Mouse (Mus musculus) kidney, postnatal 10 days (tissue): ENCODE data around the gene Rbm18.

Experiments
- DNase-seq: peaks from one replicate; pipeline ENCODE4 v3.0.0; 2021; ENCODE audit warnings: mixed read lengths

The Rbm18 gene

DNA sequence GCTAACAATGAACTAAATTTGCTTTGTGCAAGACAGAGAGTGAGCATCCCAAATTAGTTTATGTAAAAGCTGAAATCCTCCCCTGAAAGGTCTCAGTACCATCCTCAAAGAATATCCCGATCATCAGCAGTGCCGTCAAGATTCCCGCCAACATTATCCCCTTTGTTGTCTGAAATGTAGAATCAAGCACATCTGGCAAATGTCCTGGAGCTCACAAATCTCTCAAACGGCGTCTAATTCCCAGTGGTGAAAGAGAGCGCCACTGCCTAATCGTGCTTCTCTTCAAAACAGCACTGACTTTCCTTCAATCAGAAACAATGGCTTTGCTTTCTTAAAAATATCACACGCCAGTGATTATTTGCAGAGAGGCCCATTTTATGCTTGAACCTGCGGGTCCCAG is 69.4 kb downstream of the Rbm18 start:
- no peak for DNase-seq
